Mouse (Mus musculus): Measurements from ENCODE around the gene Rhox2g. TPM values are rescaled to one million over a fixed set of nuclear protein-coding genes. Genes with fewer than 3 reads are reported as not detected.

Rhox2g gene
- polyA plus RNA-seq, 1 experiment from 2014 or later, result not detected

Other genes starting within 250 kb of the Rhox2g start
- gene Rhox2b, start 231.4 kb downstream of the Rhox2g start, polyA plus RNA-seq (2014; fragmentation: Nextera tagmentation; extraction: Ambion mirVana), result not detected in 2 replicates
- gene Rhox4b, start 211.0 kb downstream of the Rhox2g start, polyA plus RNA-seq (2014; fragmentation: Nextera tagmentation; extraction: Ambion mirVana), result not detected in 2 replicates
- not detected in 2 replicates for gene Rhox2c, start 189.8 kb downstream of the Rhox2g start, polyA plus RNA-seq (2014; fragmentation: Nextera tagmentation; extraction: Ambion mirVana)
- gene Rhox3c, start 184.9 kb downstream of the Rhox2g start, polyA plus RNA-seq (2014; fragmentation: Nextera tagmentation; extraction: Ambion mirVana), result not detected in 2 replicates
- gene Rhox4c, start 163.1 kb downstream of the Rhox2g start, polyA plus RNA-seq (2014; fragmentation: Nextera tagmentation; extraction: Ambion mirVana), result not detected in 2 replicates
- gene Rhox2d, start 150.0 kb downstream of the Rhox2g start, polyA plus RNA-seq (2014; fragmentation: Nextera tagmentation; extraction: Ambion mirVana), result not detected in 2 replicates
- gene Rhox4d, start 129.1 kb downstream of the Rhox2g start, polyA plus RNA-seq (2014; fragmentation: Nextera tagmentation; extraction: Ambion mirVana), result not detected in 2 replicates
- gene Rhox2e, start 113.0 kb downstream of the Rhox2g start, polyA plus RNA-seq (2014; fragmentation: Nextera tagmentation; extraction: Ambion mirVana), result not detected in 2 replicates
- gene Rhox3e, start 101.5 kb downstream of the Rhox2g start, polyA plus RNA-seq (2014; fragmentation: Nextera tagmentation; extraction: Ambion mirVana), result not detected in 2 replicates
- not detected in 2 replicates for gene Rhox4e, start 86.1 kb downstream of the Rhox2g start, polyA plus RNA-seq (2014; fragmentation: Nextera tagmentation; extraction: Ambion mirVana)
- not detected in 2 replicates for gene Rhox2f, start 72.1 kb downstream of the Rhox2g start, polyA plus RNA-seq (2014; fragmentation: Nextera tagmentation; extraction: Ambion mirVana)
- gene Rhox3f, start 62.5 kb downstream of the Rhox2g start, polyA plus RNA-seq (2014; fragmentation: Nextera tagmentation; extraction: Ambion mirVana), result not detected in 2 replicates
- not detected in 2 replicates for gene Rhox4f, start 35.8 kb downstream of the Rhox2g start, polyA plus RNA-seq (2014; fragmentation: Nextera tagmentation; extraction: Ambion mirVana)
- not detected in 2 replicates for gene Rhox3g, start 14.9 kb downstream of the Rhox2g start, polyA plus RNA-seq (2014; fragmentation: Nextera tagmentation; extraction: Ambion mirVana)
- not detected in 2 replicates for gene Rhox4g, start 7.9 kb upstream of the Rhox2g start, polyA plus RNA-seq (2014; fragmentation: Nextera tagmentation; extraction: Ambion mirVana)
- gene Rhox3h, start 25.3 kb upstream of the Rhox2g start, polyA plus RNA-seq (2014; fragmentation: Nextera tagmentation; extraction: Ambion mirVana), result not detected in 2 replicates
- not detected in 2 replicates for gene Rhox2h, start 29.8 kb upstream of the Rhox2g start, polyA plus RNA-seq (2014; fragmentation: Nextera tagmentation; extraction: Ambion mirVana)
- gene Rhox5, start 161.4 kb upstream of the Rhox2g start, polyA plus RNA-seq (2014; fragmentation: Nextera tagmentation; extraction: Ambion mirVana), result 0.38 TPM in 1 of 2 replicates, not detected in the other
- gene Rhox6, start 183.4 kb upstream of the Rhox2g start, polyA plus RNA-seq (2014; fragmentation: Nextera tagmentation; extraction: Ambion mirVana), result not detected in 2 replicates
- not detected in 2 replicates for gene Rhox7a, start 188.2 kb upstream of the Rhox2g start, polyA plus RNA-seq (2014; fragmentation: Nextera tagmentation; extraction: Ambion mirVana)
- 0.30 TPM in 1 of 2 replicates, not detected in the other for gene Rhox8, start 235.5 kb upstream of the Rhox2g start, polyA plus RNA-seq (2014; fragmentation: Nextera tagmentation; extraction: Ambion mirVana)

Data from midbrain, embryonic 14.5 days (tissue).